Mouse (Mus musculus) ES-E14 (cell line): ENCODE results near the gene Abr. TPM values are rescaled to one million over a fixed set of nuclear protein-coding genes. Genes with fewer than 3 reads are reported as not detected.

Source experiments
- DNase-seq: peaks from one replicate; pipeline ENCODE4 v3.0.0-alpha.2; 2013; ENCODE audit warnings: low read depth, low spot score
- H3K27ac ChIP-seq: 2 replicates; pipeline ENCODE4 v1.5.1; 2012; ENCODE audit warnings: low read depth, mild to moderate bottlenecking, low read length, moderate library complexity, mixed read lengths; ENCODE audit not compliant: poor library complexity, insufficient read depth, severe bottlenecking
- H3K36me3 ChIP-seq: 2 replicates; pipeline ENCODE4 v1.6.1; 2012; ENCODE audit warnings: mild to moderate bottlenecking, low read length, moderate library complexity, mixed read lengths; ENCODE audit not compliant: control insufficient read depth, poor library complexity, insufficient read depth, severe bottlenecking
- H3K4me1 ChIP-seq, 2 experiments: fragments of 150-350 bp in 1 of 2; sonication (generic) in 1 of 2; 2 replicates each; pipeline ENCODE4 v1.6.1; 2012; ENCODE audit warnings: low read length in 2 of 2, mild to moderate bottlenecking in 1 of 2, mixed read lengths in 1 of 2; ENCODE audit not compliant: control insufficient read depth in 2 of 2, insufficient read depth in 2 of 2, poor library complexity in 1 of 2
- H3K4me3 ChIP-seq, 2 experiments: fragments of 150-350 bp in 1 of 2; sonication (generic) in 1 of 2; 2 replicates each; pipeline ENCODE4 v1.5.1; 2012; ENCODE audit warnings: low read length in 2 of 2, low read depth in 1 of 2, mild to moderate bottlenecking in 1 of 2, mixed read lengths in 1 of 2; ENCODE audit not compliant: insufficient read depth in 1 of 2, poor library complexity in 1 of 2, severe bottlenecking in 1 of 2
- H3K9ac ChIP-seq: 2 replicates; pipeline ENCODE4 v1.6.1; 2012; ENCODE audit warnings: low read depth, mild to moderate bottlenecking, low read length, mixed read lengths; ENCODE audit not compliant: poor library complexity, insufficient read depth, severe bottlenecking
- H3K9me3 ChIP-seq: fragments of 150-350 bp; sonication (generic); 2 replicates; pipeline ENCODE4 v1.6.1; 2012; ENCODE audit warnings: low read depth, mild to moderate bottlenecking, low read length; ENCODE audit not compliant: control insufficient read depth, insufficient read depth
- CHD2 ChIP-seq: IDR thresholded peaks from 2 replicates; pipeline ENCODE4 v1.6.1; 2014; ENCODE audit warnings: mild to moderate bottlenecking, low read depth, low read length, inconsistent platforms
- HCFC1 ChIP-seq: IDR thresholded peaks from 2 replicates; pipeline ENCODE4 v1.6.1; 2012; ENCODE audit warnings: low read length, inconsistent platforms, borderline replicate concordance; ENCODE audit not compliant: insufficient read depth
- MAFK ChIP-seq: IDR thresholded peaks from 2 replicates; pipeline ENCODE4 v1.6.1; 2014; ENCODE audit warnings: mild to moderate bottlenecking, low read depth, low read length, inconsistent platforms; ENCODE audit not compliant: insufficient read depth
- ZC3H11A ChIP-seq: IDR thresholded peaks from 2 replicates; pipeline ENCODE4 v1.6.1; 2012; ENCODE audit warnings: low read depth, mild to moderate bottlenecking, inconsistent platforms, low read length, borderline replicate concordance
- ZNF384 ChIP-seq: IDR thresholded peaks from 2 replicates; pipeline ENCODE4 v1.6.1; 2012; ENCODE audit warnings: low read depth, low read length, inconsistent platforms
- in situ Hi-C, 2 experiments: fragments of 600-800 bp; cut with MboI; formaldehyde crosslinking; loops; one replicate each; pipeline ENCODE4 v1.15.1; 2025; ENCODE audit warnings: low sequenced_read_pairs in 2 of 2, inconsistent platforms in 1 of 2; ENCODE audit not compliant: unreplicated experiment in 2 of 2
- total RNA-seq: library from RNA; depleted of rRNA; stranded (reverse); fragments of 300-350 nt; gene quantifications from 2 replicates; pipeline ENCODE4 v1.2.3, GENCODE M21; 2012

Gene Abr
- total RNA-seq, 1 experiment, result 28.6 TPM

DNA sequence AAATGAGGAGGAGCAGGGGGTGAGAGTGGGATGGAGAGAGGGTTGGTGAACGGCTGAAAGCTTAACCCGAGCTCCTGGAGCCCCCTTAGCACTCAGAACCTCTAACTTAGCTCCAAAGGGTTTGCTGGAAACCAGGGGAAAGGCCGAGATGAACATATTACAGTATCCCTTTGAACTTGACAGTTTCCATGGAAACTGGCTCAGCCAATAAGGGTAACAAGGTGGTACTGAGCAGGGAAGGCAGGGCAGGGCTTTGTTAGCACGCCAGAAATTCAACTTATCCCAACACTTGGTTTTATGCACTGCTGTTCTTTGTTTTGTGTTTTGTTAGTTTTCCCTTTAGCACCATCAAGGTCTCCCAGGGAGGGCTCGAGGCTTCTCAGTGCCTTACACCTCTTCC lies 149.5 kb downstream of the Abr start:
- H3K9ac ChIP-seq, result no peak overlapping the region
- peaks cover 4% of the 10 kb centered on the region; the same call in 1 of the 2 replicates for H3K36me3 ChIP-seq
- H3K9me3 ChIP-seq, result no peaks in the 10 kb centered on the region
- DNase-seq, result no peak
- no peak for TF ChIP-seq MAFK
- no peak for TF ChIP-seq ZNF384
- no peak for TF ChIP-seq HCFC1
- TF ChIP-seq ZC3H11A, result no peak
- TF ChIP-seq CHD2, result no peak
- in situ Hi-C loops, result no loop called here
- peaks cover 8 to 38% of the 10 kb centered on the region in 2 experiments for H3K4me1 ChIP-seq
- H3K4me3 ChIP-seq, result no peak overlapping the region
- no peak overlapping the region for H3K27ac ChIP-seq

DNA sequence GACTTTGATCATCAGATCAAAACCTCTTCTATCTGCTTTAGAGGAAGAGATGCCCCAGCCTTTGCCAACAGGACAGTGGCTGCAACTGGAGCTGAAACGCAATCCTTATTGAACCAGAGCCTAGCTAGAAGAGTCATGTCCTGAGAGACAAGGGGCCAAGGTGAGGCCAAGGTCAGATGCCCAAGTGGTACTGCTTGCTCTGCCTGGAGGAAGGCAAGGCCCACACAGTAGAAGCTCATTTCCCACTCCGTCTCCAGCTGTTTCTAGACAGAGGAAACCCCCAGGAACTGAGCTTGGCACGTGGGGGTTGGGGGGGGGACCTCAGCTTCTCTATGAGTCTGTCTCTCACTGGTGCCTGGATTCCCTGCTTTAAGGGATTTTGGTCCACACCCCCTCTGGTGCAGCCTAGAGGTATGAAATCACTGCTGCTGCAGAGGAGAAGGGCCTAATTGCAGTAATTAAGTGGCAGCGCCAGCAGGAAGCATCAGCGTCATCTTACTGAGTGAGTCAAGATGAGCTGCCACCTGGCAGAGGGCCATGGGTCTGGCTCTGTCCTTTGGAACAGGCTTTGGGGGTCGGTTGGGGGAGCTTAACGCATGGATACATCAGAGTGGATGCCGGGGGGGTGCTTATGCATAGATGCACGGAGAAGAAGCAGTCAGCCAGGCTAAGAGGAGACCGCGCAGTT lies 152.7 kb downstream of the Abr start:
- in situ Hi-C loops, result no loop called here
- no peak overlapping the region for H3K27ac ChIP-seq

DNA sequence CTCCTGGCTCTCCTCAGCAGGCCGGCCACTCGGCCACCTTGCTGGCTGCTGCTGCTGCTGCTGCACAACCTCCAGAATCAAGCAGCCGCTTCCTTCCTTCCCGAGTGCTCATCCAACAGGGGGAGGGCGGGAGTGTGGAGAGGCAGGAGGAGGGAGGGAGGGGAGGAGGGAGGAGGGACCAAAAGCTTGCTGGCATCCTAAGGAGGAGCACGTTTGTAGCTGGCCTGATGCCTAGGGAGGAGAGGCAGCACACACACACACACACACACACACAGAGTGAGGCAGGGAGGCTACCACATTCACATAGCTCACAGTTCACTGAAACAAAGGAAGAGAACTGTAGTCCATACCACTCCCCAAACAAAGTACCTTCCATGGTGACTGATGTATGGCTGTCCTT lies 153.8 kb downstream of the Abr start:
- no peak for DNase-seq
- TF ChIP-seq ZC3H11A (no peak), MAFK (no peak), CHD2 (no peak), ZNF384 (no peak), HCFC1 (no peak)
- Histone ChIP-seq H3K36me3 (peaks cover 9% of the 10 kb centered on the region), H3K9ac (no peak overlapping the region), H3K4me3 (no peak overlapping the region), H3K4me1 (peaks cover 2 to 42% of the 10 kb centered on the region in 2 experiments; a peak in 3 of 4 replicates), H3K9me3 (no peaks in the 10 kb centered on the region), H3K27ac (no peak overlapping the region)
- in situ Hi-C loops, result no loop called here

More for the DNA sequence above, 152.7 kb downstream of the Abr start:
- H3K9ac ChIP-seq, result no peak overlapping the region
- no peaks in the 10 kb centered on the region for H3K9me3 ChIP-seq
- peaks cover 6% of the 10 kb centered on the region; the same call in 1 of the 2 replicates for H3K36me3 ChIP-seq
- TF ChIP-seq ZC3H11A (no peak), CHD2 (no peak), MAFK (no peak), HCFC1 (no peak), ZNF384 (no peak)
- DNase-seq, result no peak
- no peak overlapping the region for H3K4me3 ChIP-seq
- H3K4me1 ChIP-seq, result peaks cover 2 to 36% of the 10 kb centered on the region in 2 experiments; a peak in 3 of 4 replicates

DNA sequence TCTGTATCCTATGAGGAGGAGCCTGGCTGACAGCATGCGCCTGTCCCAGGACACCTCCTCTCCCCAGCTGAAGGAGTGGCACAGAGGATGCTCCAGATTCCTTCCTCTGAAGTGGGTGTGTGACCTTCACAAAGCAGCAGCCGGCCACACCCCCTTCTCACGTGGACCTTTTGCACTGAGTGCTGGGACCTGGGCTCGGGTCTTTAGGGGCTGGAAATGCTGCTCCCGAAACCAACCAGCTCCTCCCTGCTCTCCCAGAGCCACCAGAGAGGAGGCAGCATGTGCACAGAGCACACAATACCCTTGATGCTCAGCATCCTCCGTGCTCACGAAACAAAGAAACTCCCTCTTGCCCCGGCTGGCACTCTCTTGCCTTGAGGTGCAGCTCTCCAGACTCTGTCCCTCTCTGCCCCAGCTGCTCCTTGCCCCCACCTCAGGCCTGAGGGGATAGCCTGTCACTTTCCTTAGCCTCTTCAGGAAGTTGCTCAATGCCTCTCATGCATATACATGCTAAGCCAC lies 154.6 kb downstream of the Abr start:
- H3K27ac ChIP-seq, result no peak overlapping the region
- peaks cover 14% of the 10 kb centered on the region for H3K36me3 ChIP-seq
- DNase-seq, result no peak
- no peak overlapping the region for H3K9ac ChIP-seq
- TF ChIP-seq HCFC1 (no peak), CHD2 (no peak), MAFK (no peak), ZNF384 (no peak), ZC3H11A (no peak)
- in situ Hi-C loops, result no loop called here
- no peak overlapping the region for H3K4me3 ChIP-seq
- H3K9me3 ChIP-seq, result no peaks in the 10 kb centered on the region
- peaks cover 2 to 40% of the 10 kb centered on the region in 2 experiments; a peak in 3 of 4 replicates for H3K4me1 ChIP-seq
